Mouse (Mus musculus): ENCODE results near the gene Plau.

- TF ChIP-seq CTCF (IDR thresholded peaks at IDR 0.05; ENCODE audit: borderline replicate concordance, extremely low read depth, insufficient read depth, insufficient read length) (no peak), POLR2A (IDR thresholded peaks at IDR 0.05; ENCODE audit: borderline replicate concordance, extremely low read depth, insufficient read depth, insufficient read length, poor library complexity, severe bottlenecking) (no peak)
These were observed 7.7 kb downstream of the Plau start for GRCm38 (mm10) chr14:20844126-20844525.

Measured in brain, embryonic 14.5 days (tissue).